Mouse (Mus musculus): ENCODE data around the gene Taok2. TPM values are rescaled to one million over a fixed set of nuclear protein-coding genes. Genes with fewer than 3 reads are reported as not detected.
A peak's percentile ranks its signal among the peaks of the same experiment; 100 is the strongest.

The Taok2 gene
- polyA plus RNA-seq, 1 experiment from 2014 or later = 55.8 TPM

DNA sequence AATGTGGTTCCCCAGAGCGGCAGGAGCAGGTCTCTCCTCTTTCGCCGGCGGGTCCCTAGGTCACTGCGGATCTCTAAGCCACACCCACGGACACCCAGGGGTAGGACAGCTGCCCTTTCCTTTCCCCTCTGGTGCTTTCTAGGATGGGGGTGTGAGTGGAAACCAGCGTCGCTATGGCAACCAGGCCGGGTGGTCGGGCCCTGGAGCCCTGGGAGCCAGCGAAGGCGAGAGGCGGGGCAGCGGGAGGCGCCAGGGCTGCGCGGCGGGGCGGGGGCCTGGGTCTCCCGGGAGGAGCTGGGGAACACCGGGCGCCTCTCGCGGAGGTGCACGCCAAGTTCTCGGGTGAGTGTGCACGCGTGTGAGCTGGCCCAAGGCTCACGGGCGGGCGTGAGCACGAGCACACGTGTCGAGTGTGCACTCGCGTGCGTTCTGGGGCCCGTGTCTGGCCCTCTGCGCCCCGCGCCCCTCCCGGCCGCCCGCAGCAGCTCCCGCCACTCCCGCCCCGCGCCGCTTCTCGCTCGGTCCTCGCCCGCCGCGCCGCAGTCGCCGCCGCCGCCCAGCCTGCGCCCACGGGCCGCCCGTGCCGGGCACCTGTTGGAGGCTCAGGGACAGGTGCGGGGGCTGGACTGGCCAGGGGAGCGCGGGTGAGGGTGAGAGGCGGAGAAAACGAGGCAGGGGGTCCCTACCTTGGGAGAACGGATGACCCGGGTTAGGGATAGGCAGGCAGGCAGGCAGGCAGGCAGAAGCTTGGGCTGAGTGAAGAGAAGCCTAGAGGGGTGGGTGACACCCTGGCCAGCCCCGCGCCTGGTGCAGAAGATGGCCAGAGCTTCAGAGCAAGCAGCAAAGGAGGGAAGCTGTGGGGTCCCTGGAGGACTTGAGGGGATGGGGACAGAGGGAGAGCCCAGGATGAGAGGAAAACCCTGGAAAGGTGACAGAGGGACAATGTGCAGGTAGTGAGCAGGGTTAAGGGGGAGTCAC, 36.8 kb downstream of the Taok2 start:
- WGBS = under 1% methylated on average over 61 of the region's 74 CpGs
- H3K9me3 ChIP-seq (ENCODE audit: control insufficient read depth, low read length) = no peaks in the 10 kb centered on the region
- peak overlapping the region; percentile 56 for H3K4me3 ChIP-seq (ENCODE audit: low read length)
- peak overlapping the region; percentile 96 for H3K4me2 ChIP-seq (ENCODE audit: low read depth, low read length)
- peak overlapping the region; percentile 62 for H3K9ac ChIP-seq (ENCODE audit: low read length)
- peak; percentile 56; the same call in 1 of the 2 replicates for ATAC-seq (ENCODE audit: low read depth)
- H3K36me3 ChIP-seq (ENCODE audit: control insufficient read depth, insufficient read depth, low read length) = peaks cover 9% of the 10 kb centered on the region
- H3K4me1 ChIP-seq (replicated peaks; ENCODE audit: control insufficient read depth, insufficient read depth, low read length) = peaks cover 8% of the 10 kb centered on the region; the same call in 1 of the 2 replicates
- no peak overlapping the region for H3K27ac ChIP-seq (ENCODE audit: low read length)
- peaks cover 25% of the 10 kb centered on the region for H3K27me3 ChIP-seq (ENCODE audit: control insufficient read depth, insufficient read depth, low read depth, low read length)

GRCm38 (mm10) chr7:126847116-126847420, 37.4 kb downstream of the Taok2 start, which contains the start of gene Doc2a:
Gene Doc2a, plus strand, starts transcription at chr7:126847416.
- 30% methylated on average over 4 of the region's 4 CpGs for WGBS
- H3K27me3 ChIP-seq (ENCODE audit: control insufficient read depth, insufficient read depth, low read depth, low read length) = peaks cover 25% of the 10 kb centered on the region

DNA sequence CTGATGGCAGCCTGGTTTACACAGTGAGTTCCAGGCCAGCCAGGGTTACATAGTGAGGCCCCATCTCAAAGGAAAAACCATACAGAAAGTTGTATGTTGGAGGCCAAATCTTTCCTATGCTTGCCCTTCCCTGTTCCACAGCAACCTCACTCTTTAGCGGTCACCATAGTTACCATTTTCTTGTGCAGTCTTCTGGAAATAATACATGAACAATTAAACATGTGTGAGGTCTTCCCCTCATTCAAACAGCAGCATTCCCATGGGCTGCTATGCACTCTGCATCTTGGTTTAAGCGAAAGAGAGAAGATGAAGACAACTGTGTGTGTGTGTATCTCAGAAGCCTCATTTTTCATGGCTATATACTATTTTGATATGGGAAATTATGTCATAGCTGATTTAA, 39.0 kb downstream of the Taok2 start:
- Histone ChIP-seq H3K9me3 (ENCODE audit: control insufficient read depth, low read length) (no peaks in the 10 kb centered on the region), H3K27ac (ENCODE audit: low read length) (no peak overlapping the region), H3K4me1 (replicated peaks; ENCODE audit: control insufficient read depth, insufficient read depth, low read length) (peaks cover 8% of the 10 kb centered on the region; the same call in 1 of the 2 replicates), H3K4me3 (ENCODE audit: low read length) (no peak overlapping the region), H3K4me2 (ENCODE audit: low read depth, low read length) (no peak overlapping the region), H3K27me3 (ENCODE audit: control insufficient read depth, insufficient read depth, low read depth, low read length) (peaks cover 25% of the 10 kb centered on the region), H3K9ac (ENCODE audit: low read length) (no peak overlapping the region), H3K36me3 (ENCODE audit: control insufficient read depth, insufficient read depth, low read length) (no peaks in the 10 kb centered on the region)
- no peak for ATAC-seq (ENCODE audit: low read depth)
- WGBS = 91% methylated on average over 2 of the region's 2 CpGs

More at GRCm38 (mm10) chr7:126847116-126847420, 37.4 kb downstream of the Taok2 start, which contains the start of gene Doc2a:
- Histone ChIP-seq H3K27ac (ENCODE audit: low read length) (no peak within 1 kb of the TSS), H3K9ac (ENCODE audit: low read length) (peak within 1 kb of the TSS; percentile 62), H3K4me3 (ENCODE audit: low read length) (peak within 1 kb of the TSS; percentile 56), H3K4me2 (ENCODE audit: low read depth, low read length) (peak within 1 kb of the TSS; percentile 96), H3K9me3 (ENCODE audit: control insufficient read depth, low read length) (no peaks in the 10 kb centered on the region), H3K36me3 (ENCODE audit: control insufficient read depth, insufficient read depth, low read length) (0 out of 2 replicates have a peak, but pooled peaks cover 4% of the 10 kb centered on the region), H3K4me1 (replicated peaks; ENCODE audit: control insufficient read depth, insufficient read depth, low read length) (peaks cover 8% of the 10 kb centered on the region; the same call in 1 of the 2 replicates)
- ATAC-seq (ENCODE audit: low read depth) = no peak

GRCm38 (mm10) chr7:126843276-126843675, 41.2 kb downstream of the Taok2 start:
- Histone ChIP-seq H3K4me1 (replicated peaks; ENCODE audit: control insufficient read depth, insufficient read depth, low read length) (peaks cover 5% of the 10 kb centered on the region; the same call in 1 of the 2 replicates), H3K4me2 (ENCODE audit: low read depth, low read length) (no peak overlapping the region), H3K9me3 (ENCODE audit: control insufficient read depth, low read length) (no peaks in the 10 kb centered on the region), H3K27me3 (ENCODE audit: control insufficient read depth, insufficient read depth, low read depth, low read length) (peaks cover 11% of the 10 kb centered on the region), H3K9ac (ENCODE audit: low read length) (no peak overlapping the region), H3K4me3 (ENCODE audit: low read length) (no peak overlapping the region), H3K36me3 (ENCODE audit: control insufficient read depth, insufficient read depth, low read length) (no peaks in the 10 kb centered on the region), H3K27ac (ENCODE audit: low read length) (no peak overlapping the region)
- 71% methylated on average over 9 of the region's 9 CpGs for WGBS
- no peak for ATAC-seq (ENCODE audit: low read depth)

- 96% methylated on average over 1 of the region's 1 CpGs for WGBS
- Histone ChIP-seq H3K9me3 (ENCODE audit: control insufficient read depth, low read length) (no peaks in the 10 kb centered on the region), H3K27ac (ENCODE audit: low read length) (no peak overlapping the region), H3K9ac (ENCODE audit: low read length) (no peak overlapping the region), H3K4me3 (ENCODE audit: low read length) (no peak overlapping the region), H3K36me3 (ENCODE audit: control insufficient read depth, insufficient read depth, low read length) (no peaks in the 10 kb centered on the region), H3K4me2 (ENCODE audit: low read depth, low read length) (no peak overlapping the region), H3K4me1 (replicated peaks; ENCODE audit: control insufficient read depth, insufficient read depth, low read length) (no peaks in the 10 kb centered on the region), H3K27me3 (ENCODE audit: control insufficient read depth, insufficient read depth, low read depth, low read length) (no peaks in the 10 kb centered on the region; the same call in 1 of the 2 replicates)
- no peak for ATAC-seq (ENCODE audit: low read depth)
Measured at GRCm38 (mm10) chr7:126833294-126833693, 51.2 kb downstream of the Taok2 start.

- H3K4me3 ChIP-seq (ENCODE audit: low read length) = peak overlapping the region; percentile 31
- under 1% methylated on average over 21 of the region's 21 CpGs for WGBS
- no peaks in the 10 kb centered on the region; the same call in 1 of the 2 replicates for H3K27me3 ChIP-seq (ENCODE audit: control insufficient read depth, insufficient read depth, low read depth, low read length)
- H3K4me1 ChIP-seq (replicated peaks; ENCODE audit: control insufficient read depth, insufficient read depth, low read length) = no peaks in the 10 kb centered on the region
- ATAC-seq (ENCODE audit: low read depth) = peak; percentile 87
- H3K9ac ChIP-seq (ENCODE audit: low read length) = no peak overlapping the region
- H3K9me3 ChIP-seq (ENCODE audit: control insufficient read depth, low read length) = no peaks in the 10 kb centered on the region
- no peaks in the 10 kb centered on the region for H3K36me3 ChIP-seq (ENCODE audit: control insufficient read depth, insufficient read depth, low read length)
- peak overlapping the region; percentile 49 for H3K4me2 ChIP-seq (ENCODE audit: low read depth, low read length)
- H3K27ac ChIP-seq (ENCODE audit: low read length) = no peak overlapping the region
Measured at GRCm38 (mm10) chr7:126832036-126832598, 52.4 kb downstream of the Taok2 start.

GRCm38 (mm10) chr7:126831539-126831938, 53.0 kb downstream of the Taok2 start, which contains the start of gene 4930451I11Rik:
Gene 4930451I11Rik, minus strand, starts transcription at chr7:126831639.
- Histone ChIP-seq H3K9me3 (ENCODE audit: control insufficient read depth, low read length) (no peaks in the 10 kb centered on the region), H3K9ac (ENCODE audit: low read length) (no peak within 1 kb of the TSS), H3K27ac (ENCODE audit: low read length) (no peak within 1 kb of the TSS), H3K36me3 (ENCODE audit: control insufficient read depth, insufficient read depth, low read length) (no peaks in the 10 kb centered on the region), H3K4me1 (replicated peaks; ENCODE audit: control insufficient read depth, insufficient read depth, low read length) (no peaks in the 10 kb centered on the region), H3K27me3 (ENCODE audit: control insufficient read depth, insufficient read depth, low read depth, low read length) (no peaks in the 10 kb centered on the region; the same call in 1 of the 2 replicates), H3K4me3 (ENCODE audit: low read length) (peak within 1 kb of the TSS; percentile 31), H3K4me2 (ENCODE audit: low read depth, low read length) (peak within 1 kb of the TSS; percentile 49)
- no peak for ATAC-seq (ENCODE audit: low read depth)
- WGBS = 44% methylated on average over 5 of the region's 5 CpGs

- peaks cover 15% of the 10 kb centered on the region for H3K27me3 ChIP-seq (ENCODE audit: control insufficient read depth, insufficient read depth, low read depth, low read length)
Measured at GRCm38 (mm10) chr7:126825952-126826351, 58.6 kb downstream of the Taok2 start.

DNA sequence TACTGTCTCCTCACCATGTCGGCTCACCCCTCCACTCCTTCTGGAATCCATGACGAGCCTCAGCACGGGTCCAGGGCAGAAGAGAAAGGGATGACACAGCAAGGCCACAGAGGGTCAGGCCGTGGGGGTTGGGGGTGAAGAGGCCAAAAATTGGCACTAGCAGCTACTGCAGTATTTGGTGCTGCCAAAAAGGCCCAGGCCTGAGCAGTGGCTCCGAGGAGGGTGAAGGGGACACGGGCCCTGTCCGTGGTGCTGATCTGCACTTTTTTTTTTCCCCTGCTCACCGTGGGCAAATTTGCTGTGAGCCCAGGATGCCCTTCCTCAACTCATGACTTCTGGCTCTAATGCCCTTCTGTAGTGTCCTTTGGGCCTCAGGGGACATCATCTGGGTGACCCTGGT, 59.1 kb downstream of the Taok2 start:
- no peaks in the 10 kb centered on the region for H3K9me3 ChIP-seq (ENCODE audit: control insufficient read depth, low read length)
- no peak overlapping the region for H3K9ac ChIP-seq (ENCODE audit: low read length)
- no peak overlapping the region for H3K4me3 ChIP-seq (ENCODE audit: low read length)
- peaks cover 5% of the 10 kb centered on the region; the same call in 1 of the 2 replicates for H3K4me1 ChIP-seq (replicated peaks; ENCODE audit: control insufficient read depth, insufficient read depth, low read length)
- 14% methylated on average over 8 of the region's 8 CpGs for WGBS
- no peak for ATAC-seq (ENCODE audit: low read depth)
- no peaks in the 10 kb centered on the region for H3K36me3 ChIP-seq (ENCODE audit: control insufficient read depth, insufficient read depth, low read length)
- peaks cover 15% of the 10 kb centered on the region for H3K27me3 ChIP-seq (ENCODE audit: control insufficient read depth, insufficient read depth, low read depth, low read length)
- no peak overlapping the region for H3K4me2 ChIP-seq (ENCODE audit: low read depth, low read length)
- H3K27ac ChIP-seq (ENCODE audit: low read length) = no peak overlapping the region

More at GRCm38 (mm10) chr7:126825952-126826351, 58.6 kb downstream of the Taok2 start:
- Histone ChIP-seq H3K9ac (ENCODE audit: low read length) (no peak overlapping the region), H3K4me1 (replicated peaks; ENCODE audit: control insufficient read depth, insufficient read depth, low read length) (peaks cover 5% of the 10 kb centered on the region; the same call in 1 of the 2 replicates), H3K27ac (ENCODE audit: low read length) (no peak overlapping the region), H3K9me3 (ENCODE audit: control insufficient read depth, low read length) (no peaks in the 10 kb centered on the region), H3K4me3 (ENCODE audit: low read length) (no peak overlapping the region), H3K4me2 (ENCODE audit: low read depth, low read length) (no peak overlapping the region), H3K36me3 (ENCODE audit: control insufficient read depth, insufficient read depth, low read length) (no peaks in the 10 kb centered on the region)
- ATAC-seq (ENCODE audit: low read depth) = no peak
- 65% methylated on average over 5 of the region's 5 CpGs for WGBS

All from lung, embryonic 16.5 days (tissue).